Mouse (Mus musculus) intestine, postnatal 0 days (tissue): ENCODE measurements at regions not wholly inside any gene's neighbourhood (a gene's known extent, or its start where the extent isn't known, plus 50 kb on each side); places are given as distances from the start of the nearest gene placed in this dataset.

ENCODE experiments used
- ATAC-seq: fragments of 200-750 bp; cut with Nextera tagmentation; 2 replicates; pipeline ENCODE4 v1.8.0; 2017; ENCODE audit warnings: mild to moderate bottlenecking, moderate TSS enrichment, moderate library complexity
- H3K27ac ChIP-seq: fragments of 300-500 bp; sonication (generic); 2 replicates; pipeline ENCODE4 v1.5.1; 2014; ENCODE audit warnings: mild to moderate bottlenecking, low read depth, low read length, moderate library complexity
- H3K27me3 ChIP-seq: fragments of 300-500 bp; sonication (generic); replicated peaks from 2 replicates; pipeline ENCODE4 v1.6.1; 2014; ENCODE audit warnings: low read length, mixed read lengths; ENCODE audit not compliant: control insufficient read depth, insufficient read depth
- H3K36me3 ChIP-seq: fragments of 300-500 bp; sonication (generic); 2 replicates; pipeline ENCODE4 v1.6.1; 2014; ENCODE audit warnings: mild to moderate bottlenecking, moderate library complexity; ENCODE audit not compliant: control insufficient read depth, insufficient read depth
- H3K4me1 ChIP-seq: fragments of 300-500 bp; sonication (generic); replicated peaks from 2 replicates; pipeline ENCODE4 v1.6.1; 2014; ENCODE audit warnings: antibody characterized with exemption, low read length, mixed read lengths; ENCODE audit not compliant: control insufficient read depth, insufficient read depth
- H3K4me2 ChIP-seq: fragments of 300-500 bp; sonication (generic); replicated peaks from 2 replicates; pipeline ENCODE4 v1.6.1; 2014; ENCODE audit warnings: low read depth, mild to moderate bottlenecking, moderate library complexity
- H3K4me3 ChIP-seq: fragments of 300-500 bp; sonication (generic); 2 replicates; pipeline ENCODE4 v1.5.1; 2014; ENCODE audit warnings: low read depth, low read length
- H3K9ac ChIP-seq: fragments of 300-500 bp; sonication (generic); 2 replicates; pipeline ENCODE4 v1.6.1; 2014; ENCODE audit warnings: mild to moderate bottlenecking, low read depth, low read length
- H3K9me3 ChIP-seq: fragments of 300-500 bp; sonication (generic); 2 replicates; pipeline ENCODE4 v1.6.1; 2016; ENCODE audit warnings: mixed run types; ENCODE audit not compliant: control insufficient read depth
- CTCF ChIP-seq: sonication (generic); IDR thresholded peaks from 2 replicates; pipeline ENCODE4 v1.5.1; 2016; ENCODE audit warnings: low read depth, mild to moderate bottlenecking, control low read depth, antibody characterized with exemption, moderate library complexity
- WGBS: fragments of 180-500 bp; shearing (Covaris S2); extraction: QIAGEN DNeasy Blood & Tissue Kit; methylation state at CpG from one replicate; pipeline ENCODE4 v1.1.7; 2014; 5-methylcytosine and 5-hydroxymethylcytosine counted together

- no peak overlapping the region for H3K4me2 ChIP-seq
- 71% methylated on average over 1 of the region's 1 CpGs for WGBS
- H3K4me3 ChIP-seq = no peak overlapping the region
- ATAC-seq = no peak
- no peaks in the 10 kb centered on the region for H3K4me1 ChIP-seq
- H3K27ac ChIP-seq = no peak overlapping the region
- H3K36me3 ChIP-seq = no peaks in the 10 kb centered on the region
- no peak overlapping the region for H3K9ac ChIP-seq
- no peaks in the 10 kb centered on the region for H3K9me3 ChIP-seq
- no peak for TF ChIP-seq CTCF
- H3K27me3 ChIP-seq = no peaks in the 10 kb centered on the region
Measured at GRCm38 (mm10) chr12:45942402-45942801, 867.9 kb upstream of the Stxbp6 start.

- TF ChIP-seq CTCF = no peak
- WGBS = 75% methylated on average over 2 of the region's 2 CpGs
Measured at GRCm38 (mm10) chr12:45933388-45933787, 858.9 kb upstream of the Stxbp6 start.

GRCm38 (mm10) chr12:45932251-45932650 lies 857.7 kb upstream of the Stxbp6 start:
- WGBS = 64% methylated on average over 4 of the region's 4 CpGs
- H3K4me2 ChIP-seq = no peak overlapping the region
- no peaks in the 10 kb centered on the region for H3K27me3 ChIP-seq
- H3K9ac ChIP-seq = no peak overlapping the region
- no peak for ATAC-seq
- no peak overlapping the region for H3K27ac ChIP-seq
- H3K36me3 ChIP-seq = no peaks in the 10 kb centered on the region
- no peaks in the 10 kb centered on the region for H3K4me1 ChIP-seq
- no peak for TF ChIP-seq CTCF
- no peak overlapping the region for H3K4me3 ChIP-seq
- H3K9me3 ChIP-seq = no peaks in the 10 kb centered on the region

More at GRCm38 (mm10) chr12:45933388-45933787, 858.9 kb upstream of the Stxbp6 start:
- H3K36me3 ChIP-seq = no peaks in the 10 kb centered on the region
- H3K9ac ChIP-seq = no peak overlapping the region
- no peak overlapping the region for H3K27ac ChIP-seq
- H3K27me3 ChIP-seq = no peaks in the 10 kb centered on the region
- H3K4me3 ChIP-seq = no peak overlapping the region
- ATAC-seq = no peak
- no peaks in the 10 kb centered on the region for H3K9me3 ChIP-seq
- no peak overlapping the region for H3K4me2 ChIP-seq
- H3K4me1 ChIP-seq = no peaks in the 10 kb centered on the region

- Histone ChIP-seq H3K4me3 (no peak overlapping the region), H3K4me1 (no peaks in the 10 kb centered on the region), H3K9me3 (no peaks in the 10 kb centered on the region), H3K36me3 (no peaks in the 10 kb centered on the region), H3K27ac (no peak overlapping the region), H3K27me3 (no peaks in the 10 kb centered on the region), H3K9ac (no peak overlapping the region), H3K4me2 (no peak overlapping the region)
- peak; percentile 58 for TF ChIP-seq CTCF
- 35% methylated on average over 3 of the region's 3 CpGs for WGBS
- no peak for ATAC-seq
Measured at GRCm38 (mm10) chr12:45929760-45930150, 855.2 kb upstream of the Stxbp6 start.

GRCm38 (mm10) chr12:45929001-45929759 lies 854.7 kb upstream of the Stxbp6 start:
- H3K36me3 ChIP-seq = no peaks in the 10 kb centered on the region
- WGBS = 89% methylated on average over 7 of the region's 7 CpGs
- no peak overlapping the region for H3K4me3 ChIP-seq
- H3K27me3 ChIP-seq = no peaks in the 10 kb centered on the region
- H3K4me1 ChIP-seq = no peaks in the 10 kb centered on the region
- no peak overlapping the region for H3K9ac ChIP-seq
- no peak overlapping the region for H3K27ac ChIP-seq
- no peak for ATAC-seq
- no peak for TF ChIP-seq CTCF
- H3K4me2 ChIP-seq = no peak overlapping the region
- H3K9me3 ChIP-seq = no peaks in the 10 kb centered on the region
